Mouse (Mus musculus) stomach, postnatal 0 days (tissue): ENCODE data around the gene Prss28. TPM values are rescaled to one million over a fixed set of nuclear protein-coding genes. Genes with fewer than 3 reads are reported as not detected.

ENCODE experiments used
- ATAC-seq: fragments of 200-750 bp; cut with Nextera tagmentation; 2 replicates; pipeline ENCODE4 v1.8.0; 2017; ENCODE audit not compliant: low FRiP score, low TSS enrichment
- DNase-seq: peaks from one replicate; pipeline ENCODE4 v3.0.0-alpha.2; 2016; ENCODE audit warnings: low spot score
- H3K27ac ChIP-seq: fragments of 300-500 bp; sonication (generic); replicated peaks from 2 replicates; pipeline ENCODE4 v1.5.1; 2014; ENCODE audit warnings: mild to moderate bottlenecking, control low read depth
- H3K27me3 ChIP-seq: fragments of 300-500 bp; sonication (generic); 2 replicates; pipeline ENCODE4 v1.6.1; 2014; ENCODE audit warnings: low read length; ENCODE audit not compliant: control insufficient read depth, insufficient read depth
- H3K36me3 ChIP-seq: fragments of 300-500 bp; sonication (generic); 2 replicates; pipeline ENCODE4 v1.6.1; 2014; ENCODE audit warnings: low read length, mixed read lengths; ENCODE audit not compliant: control insufficient read depth, insufficient read depth
- H3K4me1 ChIP-seq: fragments of 300-500 bp; sonication (generic); replicated peaks from 2 replicates; pipeline ENCODE4 v1.6.1; 2014; ENCODE audit warnings: antibody characterized with exemption; ENCODE audit not compliant: control insufficient read depth, insufficient read depth
- H3K4me2 ChIP-seq: fragments of 300-500 bp; sonication (generic); replicated peaks from 2 replicates; pipeline ENCODE4 v1.6.1; 2014; ENCODE audit warnings: low read depth, mild to moderate bottlenecking, control low read depth, moderate library complexity
- H3K4me3 ChIP-seq: fragments of 300-500 bp; sonication (generic); 2 replicates; pipeline ENCODE4 v1.5.1; 2014; ENCODE audit warnings: low read depth, low read length, control low read depth
- H3K9ac ChIP-seq: fragments of 300-500 bp; sonication (generic); 2 replicates; pipeline ENCODE4 v1.6.1; 2014; ENCODE audit warnings: mild to moderate bottlenecking, low read length, control low read depth, mixed read lengths
- H3K9me3 ChIP-seq: fragments of 300-500 bp; sonication (generic); 2 replicates; pipeline ENCODE4 v1.6.1; 2016; ENCODE audit warnings: low read length; ENCODE audit not compliant: control insufficient read depth
- CTCF ChIP-seq: IDR thresholded peaks from 2 replicates; pipeline ENCODE4 v1.5.1; 2016; ENCODE audit warnings: antibody characterized with exemption, low read depth, mild to moderate bottlenecking, moderate library complexity
- EP300 ChIP-seq: optimal IDR thresholded peaks from 2 replicates; pipeline ENCODE3; 2016; ENCODE audit warnings: antibody characterized with exemption
- WGBS: fragments of 180-500 bp; shearing (Covaris S2); extraction: QIAGEN DNeasy Blood & Tissue Kit; methylation state at CpG from one replicate; pipeline ENCODE4 v1.1.7; 2014; 5-methylcytosine and 5-hydroxymethylcytosine counted together
- polyA plus RNA-seq: library from polyadenylated mRNA; unstranded; fragments of >200 nt; fragmentation: Nextera tagmentation; extraction: Ambion mirVana; gene quantifications from 2 replicates; pipeline ENCODE4 v1.2.1, GENCODE M21; 2015

Gene Prss28
- not detected in 2 replicates for polyA plus RNA-seq

- Histone ChIP-seq H3K27ac (no peak within 1 kb of the TSS), H3K4me3 (no peak within 1 kb of the TSS), H3K9me3 (no peaks in the 10 kb centered on the region), H3K4me1 (no peaks in the 10 kb centered on the region), H3K36me3 (no peaks in the 10 kb centered on the region), H3K27me3 (no peaks in the 10 kb centered on the region), H3K9ac (no peak within 1 kb of the TSS), H3K4me2 (no peak within 1 kb of the TSS)
- DNase-seq = no peak
- 45% methylated on average over 4 of the region's 4 CpGs for WGBS
- TF ChIP-seq CTCF (no peak), EP300 (no peak)
- ATAC-seq = no peak
Observed at GRCm38 (mm10) chr17:25308346-25308745, at the start of gene Prss28. Gene Prss28, plus strand, starts transcription at chr17:25308646.

GRCm38 (mm10) chr17:25264453-25264852 is 44.0 kb upstream of the Prss28 start:
- Histone ChIP-seq H3K4me2 (no peak overlapping the region), H3K9ac (no peak overlapping the region), H3K9me3 (no peaks in the 10 kb centered on the region), H3K4me1 (no peaks in the 10 kb centered on the region), H3K27me3 (no peaks in the 10 kb centered on the region), H3K27ac (no peak overlapping the region), H3K36me3 (peaks cover 24% of the 10 kb centered on the region), H3K4me3 (no peak overlapping the region)
- DNase-seq (no peak), ATAC-seq (peak; percentile 43; the same call in 1 of the 2 replicates)
- TF ChIP-seq CTCF (peak; percentile 59), EP300 (no peak)
- WGBS = 52% methylated on average over 3 of the region's 3 CpGs

GRCm38 (mm10) chr17:25270795-25271335 is 37.6 kb upstream of the Prss28 start:
- WGBS = 56% methylated on average over 2 of the region's 2 CpGs
- H3K4me1 ChIP-seq = peaks cover 8% of the 10 kb centered on the region; the same call in 1 of the 2 replicates
- peaks cover 14% of the 10 kb centered on the region for H3K36me3 ChIP-seq
- H3K4me2 ChIP-seq = peak overlapping the region; percentile 95; the same call in 1 of the 2 replicates
- no peaks in the 10 kb centered on the region for H3K9me3 ChIP-seq
- no peaks in the 10 kb centered on the region for H3K27me3 ChIP-seq
- no peak overlapping the region for H3K27ac ChIP-seq
- no peak for DNase-seq
- no peak overlapping the region; the same call in 1 of the 2 replicates for H3K9ac ChIP-seq
- ATAC-seq = no peak
- no peak for TF ChIP-seq EP300
- TF ChIP-seq CTCF = no peak
- H3K4me3 ChIP-seq = no peak overlapping the region

- ATAC-seq (no peak), DNase-seq (peak; percentile 64)
- TF ChIP-seq CTCF (no peak), EP300 (no peak)
Observed at GRCm38 (mm10) chr17:25272326-25272725, 36.1 kb upstream of the Prss28 start.

GRCm38 (mm10) chr17:25272951-25273705 is 35.3 kb upstream of the Prss28 start:
- WGBS = under 1% methylated on average over 92 of the region's 92 CpGs
- DNase-seq (peak; percentile 88), ATAC-seq (peak; percentile 91)
- Histone ChIP-seq H3K9me3 (no peaks in the 10 kb centered on the region), H3K9ac (peak overlapping the region; percentile 98), H3K27ac (peak overlapping the region; percentile 99), H3K4me3 (peak overlapping the region; percentile 95), H3K36me3 (no peaks in the 10 kb centered on the region), H3K4me1 (peaks cover 8% of the 10 kb centered on the region; the same call in 1 of the 2 replicates), H3K4me2 (peak overlapping the region; percentile 95), H3K27me3 (no peaks in the 10 kb centered on the region)
- no peak for TF ChIP-seq CTCF
- peak; percentile 78 for TF ChIP-seq EP300

More at GRCm38 (mm10) chr17:25272326-25272725, 36.1 kb upstream of the Prss28 start:
- Histone ChIP-seq H3K9ac (peak overlapping the region; percentile 98), H3K4me3 (peak overlapping the region; percentile 95), H3K27ac (peak overlapping the region; percentile 99), H3K4me2 (peak overlapping the region; percentile 95), H3K36me3 (peaks cover 5% of the 10 kb centered on the region; the same call in 1 of the 2 replicates), H3K9me3 (no peaks in the 10 kb centered on the region), H3K4me1 (peaks cover 8% of the 10 kb centered on the region; the same call in 1 of the 2 replicates), H3K27me3 (no peaks in the 10 kb centered on the region)
- under 1% methylated on average over 10 of the region's 10 CpGs for WGBS
